Mouse (Mus musculus) small intestine, adult 10 weeks (tissue): ENCODE data around the gene Zfp536. TPM values are rescaled to one million over a fixed set of nuclear protein-coding genes. Genes with fewer than 3 reads are reported as not detected.

Source experiments
- polyA plus RNA-seq: library from polyadenylated mRNA; stranded (reverse); fragments of 350-450 nt; fragmentation: Illumina TruSeq; extraction: RNeasy Lipid Tissue Mini Kit (QIAGEN cat#74804); gene quantifications from one replicate; pipeline ENCODE4 v1.2.3, GENCODE M21; 2014; ENCODE audit warnings: low replicate concordance

Zfp536 gene
- 0.63 TPM for polyA plus RNA-seq

DNA sequence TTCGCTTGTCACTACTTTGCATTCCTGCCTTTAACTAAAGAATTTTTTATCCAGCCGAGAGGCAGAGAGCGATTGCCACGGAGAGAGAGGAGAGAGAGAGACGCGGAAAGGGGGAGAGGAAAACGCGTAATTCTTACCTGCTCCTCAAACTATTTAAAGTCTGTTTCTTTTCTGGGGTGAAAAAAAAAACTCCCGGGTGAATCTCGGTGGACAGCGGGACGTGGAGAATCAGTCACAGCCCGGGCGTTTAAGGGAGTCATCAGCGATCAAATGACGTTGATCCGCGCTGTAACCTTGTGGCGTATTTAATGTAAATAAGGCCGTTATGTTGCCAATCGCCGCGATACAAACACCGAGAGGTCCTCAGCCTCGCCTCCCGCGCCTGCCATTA is at the start of gene Zfp536:
Gene Zfp536 (minus strand): TSS at position 330 of the 391 bp plus-strand sequence.

Other genes with a start within 250 kb of the Zfp536 start
- gene Uri1, start 249.9 kb upstream of the Zfp536 start, polyA plus RNA-seq = 57.4 TPM